Mouse (Mus musculus): Measurements from ENCODE around the gene Kcnk13.

The Kcnk13 gene

DNA sequence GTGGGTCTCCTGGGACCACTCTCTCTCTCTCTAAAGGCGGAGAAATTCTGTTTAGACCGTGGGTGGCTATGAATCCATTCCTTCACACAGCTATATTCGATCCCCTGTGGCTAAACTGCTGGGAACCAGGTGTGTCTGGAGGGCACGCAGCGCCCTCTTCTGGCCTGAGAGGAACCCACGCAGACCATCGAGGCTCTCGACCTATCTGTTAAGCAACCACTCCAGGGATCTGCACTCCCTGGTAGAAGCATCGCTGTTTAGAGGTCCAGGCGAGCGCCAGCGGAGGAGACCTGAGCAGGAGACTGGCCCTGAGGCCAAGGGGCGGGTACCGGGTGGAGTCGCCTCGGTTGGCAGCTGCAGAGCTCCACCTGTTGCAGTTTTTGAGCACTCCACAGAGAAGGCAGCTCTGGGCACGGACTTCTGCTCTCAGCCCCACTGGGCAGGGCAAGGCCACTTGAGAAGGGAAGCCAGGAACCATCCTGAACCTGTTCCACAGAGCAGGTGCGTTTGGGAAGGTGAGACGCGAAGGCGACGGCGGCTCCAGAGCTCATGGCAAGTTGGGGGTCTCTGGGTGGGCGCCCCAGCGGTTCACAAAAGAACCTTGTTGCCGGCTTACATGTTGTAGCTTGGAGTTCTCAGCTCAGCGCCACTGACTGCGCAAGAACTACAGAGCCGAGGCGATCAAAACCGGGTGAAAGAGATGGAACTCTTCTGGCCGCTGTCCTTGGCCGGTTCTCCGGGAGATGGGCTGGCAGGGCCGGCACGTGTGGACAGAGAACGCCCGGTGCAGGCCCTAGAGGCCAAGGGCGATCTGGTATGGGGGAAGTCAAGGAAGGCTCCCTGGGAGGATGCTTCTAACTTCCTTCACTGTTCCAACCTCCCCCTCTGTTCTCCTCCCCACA, at the start of gene Kcnk13:
Gene Kcnk13 (plus strand): TSS at position 199 of the 902 bp plus-strand sequence.
- DNase-seq (ENCODE audit: low read depth, low spot score) = peak; percentile 82

DNA sequence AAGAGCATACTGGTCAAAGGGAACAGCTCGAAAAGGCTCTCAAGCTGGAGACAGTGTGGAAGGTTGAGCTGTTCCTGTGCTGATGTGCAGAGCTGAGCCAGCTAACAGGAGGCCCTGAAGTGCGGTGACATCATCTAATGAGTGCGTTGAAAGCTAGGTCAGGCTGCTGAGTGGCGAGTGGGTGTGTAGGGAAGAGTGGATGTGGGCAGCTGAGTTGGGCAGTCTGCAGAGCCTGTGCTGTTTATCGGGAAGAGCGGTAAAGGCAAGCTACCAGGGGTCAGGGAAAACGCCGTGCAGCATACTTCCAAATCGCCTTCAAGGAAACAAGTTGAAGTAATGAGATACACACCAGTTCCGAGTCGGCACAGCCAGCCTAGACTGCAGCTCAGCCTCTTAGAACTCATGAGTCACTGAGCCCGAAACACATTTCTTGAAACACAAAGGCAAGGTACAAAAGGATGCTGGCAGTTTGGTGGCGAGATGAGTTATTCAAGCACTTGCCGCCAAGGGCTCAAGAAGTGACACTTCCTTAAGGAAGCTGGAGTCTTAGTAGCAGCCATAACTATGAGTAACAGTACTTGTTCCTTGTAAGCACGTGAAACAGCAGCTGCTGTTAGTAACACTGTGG, 46.4 kb upstream of the Kcnk13 start:
- DNase-seq (ENCODE audit: low read depth, low spot score) = no peak

DNA sequence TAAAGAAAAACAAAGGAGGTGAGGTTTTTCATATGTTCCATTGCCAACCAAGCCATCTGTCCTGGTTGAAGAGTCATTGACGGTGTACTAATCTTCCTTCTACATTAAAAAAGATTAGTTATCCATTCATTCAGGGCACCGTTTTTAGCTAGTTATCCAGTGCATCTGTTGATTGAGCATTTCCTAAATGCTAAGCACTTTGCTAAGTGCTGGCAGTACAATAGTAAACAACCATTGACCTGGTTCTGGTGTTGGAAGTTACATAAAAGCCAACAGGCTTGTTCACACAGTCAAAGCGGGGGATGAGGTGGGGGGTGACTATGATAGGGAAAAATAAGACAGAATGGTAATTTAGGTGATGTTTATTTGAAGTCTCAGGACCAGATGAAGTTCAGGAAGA, 44.7 kb upstream of the Kcnk13 start:
- DNase-seq (ENCODE audit: low read depth, low spot score) = no peak

DNA sequence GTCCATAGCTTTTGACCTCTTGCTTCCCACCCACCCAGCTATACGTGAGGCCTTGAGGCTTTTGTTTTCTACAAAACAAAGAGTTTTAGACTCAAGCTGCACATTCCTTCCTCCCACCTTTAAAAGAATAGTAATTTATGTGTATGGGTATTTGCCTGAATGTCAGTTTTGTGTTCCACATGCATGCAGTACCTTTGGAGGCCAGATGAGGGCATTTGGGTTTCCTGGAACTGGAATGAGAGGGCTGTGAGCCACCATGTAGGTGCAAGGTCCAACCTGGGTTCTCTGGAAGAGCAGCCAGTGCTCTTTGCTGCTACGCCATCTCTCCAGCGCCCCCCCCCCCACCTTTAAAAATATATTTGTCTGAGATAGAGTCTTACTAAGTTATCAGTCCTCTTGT, 43.3 kb upstream of the Kcnk13 start:
- DNase-seq (ENCODE audit: low read depth, low spot score) = peak; percentile 34

DNA sequence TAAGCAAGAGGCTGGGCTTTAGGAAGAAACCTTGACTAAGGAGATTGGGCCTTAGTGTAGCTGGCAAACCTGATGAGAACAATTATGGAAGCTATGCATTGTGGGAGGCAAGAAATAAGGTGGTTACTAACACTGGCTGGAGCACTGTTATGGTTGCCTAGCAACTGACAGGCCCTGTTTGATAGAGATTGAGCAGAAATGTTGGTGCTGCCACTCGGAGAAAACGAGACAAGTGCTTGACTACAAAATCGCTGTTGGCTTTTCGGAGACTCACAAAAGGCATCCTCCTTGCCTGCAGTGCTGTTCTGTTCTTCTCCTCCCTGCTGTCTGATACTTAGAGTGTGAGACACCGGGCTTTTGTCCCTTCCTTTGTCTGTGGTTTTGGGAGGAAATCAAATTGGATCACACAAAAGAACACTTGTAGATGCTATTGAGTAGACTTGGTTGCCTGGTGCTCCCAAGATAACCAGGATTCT, 41.1 kb upstream of the Kcnk13 start:
- no peak for DNase-seq (ENCODE audit: low read depth, low spot score)

DNA sequence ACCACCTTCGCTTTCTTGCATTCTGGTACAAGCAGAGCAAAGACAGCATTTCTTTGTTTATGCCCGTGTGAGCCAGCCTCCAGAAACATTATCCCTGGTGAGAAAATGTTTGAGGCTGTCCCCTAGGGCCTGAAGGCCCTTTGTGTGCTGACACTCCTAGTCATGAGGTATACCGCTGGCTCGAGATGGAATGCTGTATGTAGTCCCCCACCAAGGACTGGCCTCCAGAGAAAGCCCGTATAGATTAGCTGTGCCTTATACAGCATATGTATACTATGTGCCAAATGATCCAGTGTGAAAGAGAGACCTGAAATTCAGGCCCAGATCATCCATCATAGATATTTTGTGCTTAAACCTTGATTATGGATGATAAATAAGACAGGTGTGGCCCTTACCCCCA, 40.6 kb upstream of the Kcnk13 start:
- DNase-seq (ENCODE audit: low read depth, low spot score) = no peak

DNA sequence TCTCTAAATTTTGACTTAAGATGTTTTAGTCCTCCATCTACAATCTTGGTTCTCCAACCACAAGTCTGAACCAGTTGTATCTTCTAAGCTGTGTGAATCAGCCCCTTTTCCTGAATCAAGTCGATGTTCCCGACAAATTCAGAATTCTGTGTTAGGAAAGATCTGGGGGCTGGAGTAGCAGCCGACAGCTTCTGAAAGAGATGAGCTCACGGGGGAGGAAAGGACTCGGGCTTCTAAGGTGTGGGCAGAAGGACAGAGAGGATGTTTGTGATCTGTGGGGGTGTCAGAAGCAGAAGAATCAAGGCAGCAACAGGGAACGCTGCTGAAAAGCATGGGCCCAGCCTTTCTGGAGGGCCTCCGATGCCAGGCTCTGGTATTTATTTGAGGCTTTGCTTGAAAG, 36.0 kb upstream of the Kcnk13 start:
- no peak for DNase-seq (ENCODE audit: low read depth, low spot score)

DNA sequence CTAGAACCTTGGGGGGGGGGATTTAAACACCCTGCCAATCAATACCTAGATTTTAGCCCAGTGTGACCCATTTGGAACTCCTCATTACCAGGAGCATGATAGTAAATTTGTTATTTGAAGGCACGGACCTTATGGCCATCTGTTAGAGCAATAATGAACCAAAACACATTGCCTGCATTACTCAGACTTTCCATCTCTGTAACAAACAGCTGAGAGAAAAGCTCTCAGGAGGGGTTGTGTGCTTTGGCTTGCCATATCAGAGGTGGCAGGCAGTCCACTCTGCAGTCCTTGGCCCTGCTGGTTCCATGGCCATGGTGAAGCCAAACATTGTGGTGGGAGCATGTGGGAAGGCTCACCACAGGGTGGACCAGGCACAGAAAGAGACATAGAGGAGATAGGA, 35.1 kb upstream of the Kcnk13 start:
- DNase-seq (ENCODE audit: low read depth, low spot score) = no peak

DNA sequence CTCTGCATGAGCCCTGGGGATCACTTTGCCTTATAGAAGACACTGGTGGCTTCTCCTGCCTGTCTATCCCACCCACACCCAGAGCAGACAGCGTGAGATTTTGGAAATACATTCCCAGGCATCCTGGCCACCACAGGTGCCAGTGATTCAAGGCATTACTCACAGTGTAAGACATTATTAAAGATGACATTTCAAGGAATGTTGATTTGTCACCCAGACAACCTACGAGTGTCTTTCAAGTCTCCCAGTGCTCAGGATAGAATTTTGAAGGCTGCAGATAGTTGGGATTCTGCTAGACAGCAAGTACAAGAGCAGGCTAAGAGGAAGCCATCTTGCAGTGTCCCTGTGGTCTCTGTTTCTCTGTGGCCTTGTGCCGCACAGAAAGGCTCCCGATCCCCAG, 32.1 kb upstream of the Kcnk13 start:
- DNase-seq (ENCODE audit: low read depth, low spot score) = no peak

DNA sequence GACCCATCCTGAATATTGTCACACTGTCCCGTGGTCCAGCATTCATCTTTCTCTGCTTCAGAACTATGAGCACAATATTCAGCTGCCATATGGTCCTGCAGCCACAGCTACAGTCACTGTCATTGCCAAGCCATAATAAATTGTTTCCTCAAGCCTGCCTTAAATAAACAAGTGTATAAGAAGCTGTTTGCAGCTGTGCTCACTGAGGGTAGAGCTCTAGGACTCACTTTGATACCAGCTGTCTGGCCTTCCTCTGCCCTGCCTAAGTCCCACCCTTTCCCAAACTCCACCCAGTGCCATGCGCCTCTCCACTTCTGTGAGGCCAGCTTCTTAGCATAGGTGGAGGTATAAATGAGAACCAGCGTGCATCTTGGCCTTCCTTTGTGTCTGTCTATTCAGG, 30.7 kb upstream of the Kcnk13 start:
- DNase-seq (ENCODE audit: low read depth, low spot score) = no peak

DNA sequence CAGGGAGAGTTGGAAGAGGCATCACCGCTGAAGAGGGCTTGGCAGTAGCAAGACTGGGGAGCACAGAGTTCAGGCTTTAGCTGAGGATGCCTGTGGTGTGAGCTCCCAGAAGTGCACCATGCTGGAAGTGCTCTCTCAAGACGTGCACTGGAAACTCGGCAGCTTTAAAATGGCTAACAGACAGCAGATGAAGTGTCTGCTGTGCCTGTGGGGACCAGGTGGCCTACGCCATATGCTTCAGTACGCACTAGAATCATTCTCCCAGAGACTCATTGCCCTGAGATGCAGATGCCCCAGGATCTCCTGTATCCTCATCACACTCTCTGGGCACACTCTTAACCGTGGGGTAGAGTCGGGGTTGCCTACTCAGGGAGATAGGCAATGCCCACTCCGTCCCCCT, 28.9 kb upstream of the Kcnk13 start:
- DNase-seq (ENCODE audit: low read depth, low spot score) = no peak

DNA sequence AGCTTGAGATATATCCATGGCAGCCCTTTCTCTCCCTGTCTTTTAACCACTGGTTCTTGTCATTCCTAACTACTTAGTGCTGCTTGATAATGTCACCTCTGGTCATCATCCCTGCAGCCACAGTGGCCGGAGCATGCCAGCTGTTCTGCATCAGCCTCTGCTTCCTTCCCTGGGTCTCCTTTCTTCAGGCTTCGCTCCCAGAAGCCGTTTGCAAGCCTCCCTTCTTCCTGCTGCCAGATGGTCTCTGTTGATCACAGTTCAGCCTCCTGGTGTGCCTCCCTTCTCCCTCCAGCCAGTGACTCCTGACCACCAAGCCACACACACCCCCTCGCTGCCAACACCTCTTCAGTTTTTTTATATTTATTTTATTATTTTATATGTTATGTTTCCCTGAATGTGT, 25.8 kb upstream of the Kcnk13 start:
- no peak for DNase-seq (ENCODE audit: low read depth, low spot score)

DNA sequence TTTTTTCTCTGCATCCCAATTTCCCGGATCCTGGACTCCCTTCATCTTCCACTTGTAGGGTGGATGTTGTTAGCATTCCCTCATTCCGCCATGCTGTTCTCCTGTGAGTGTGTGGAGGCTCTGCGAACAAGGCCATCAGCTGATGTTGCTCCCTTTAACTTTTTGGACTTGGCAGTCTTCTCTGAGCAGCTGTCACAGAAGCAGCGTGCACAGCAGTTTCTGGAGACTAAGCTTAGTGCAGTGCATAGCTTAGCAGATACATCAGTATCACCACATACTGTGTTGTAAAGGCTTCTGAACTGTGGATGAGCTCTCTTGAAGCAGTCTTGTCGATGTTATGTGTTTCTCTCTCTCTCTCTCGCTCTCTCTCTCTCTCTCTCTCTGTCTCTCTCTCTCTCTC, 25.1 kb upstream of the Kcnk13 start:
- DNase-seq (ENCODE audit: low read depth, low spot score) = no peak

DNA sequence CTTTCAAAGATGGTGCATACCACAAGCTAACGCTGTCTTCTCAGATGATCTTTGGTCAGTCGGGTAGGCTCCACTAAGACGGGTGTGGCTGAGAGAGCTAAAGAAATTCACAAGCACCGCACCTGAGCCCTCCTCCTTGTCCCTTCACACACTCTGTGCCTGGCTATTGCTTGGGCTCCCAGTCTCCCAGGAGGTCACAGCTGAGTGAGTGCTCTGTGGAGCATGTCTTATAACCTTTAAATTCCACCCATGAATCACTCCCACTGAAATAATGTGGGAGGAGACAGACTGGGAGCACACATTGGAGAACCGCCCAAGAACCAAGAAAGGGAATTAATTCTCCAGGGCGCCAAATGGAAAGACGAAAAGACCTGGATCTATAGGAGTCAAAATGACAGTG, 23.6 kb upstream of the Kcnk13 start:
- no peak for DNase-seq (ENCODE audit: low read depth, low spot score)

DNA sequence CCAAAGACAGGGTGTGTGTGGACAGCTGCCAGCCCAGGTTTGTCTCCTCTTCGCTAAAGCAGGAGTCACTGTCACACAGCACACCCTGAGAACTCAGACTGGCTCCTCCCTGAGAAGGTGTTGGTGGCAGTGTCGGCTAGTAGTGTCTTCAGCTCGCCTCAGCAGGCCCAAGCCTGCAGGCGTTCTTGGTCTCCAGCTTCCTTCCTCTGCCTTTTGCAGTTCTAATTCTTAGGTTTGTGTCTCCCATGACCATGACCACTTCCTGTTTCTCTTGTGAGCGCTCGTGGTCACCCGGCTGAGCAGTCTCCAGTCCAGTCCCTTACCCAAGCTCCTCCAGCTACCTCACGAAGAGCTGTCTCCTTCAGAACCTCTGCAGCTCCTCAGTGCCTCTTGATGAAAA, 21.9 kb upstream of the Kcnk13 start:
- peak; percentile 16 for DNase-seq (ENCODE audit: low read depth, low spot score)

DNA sequence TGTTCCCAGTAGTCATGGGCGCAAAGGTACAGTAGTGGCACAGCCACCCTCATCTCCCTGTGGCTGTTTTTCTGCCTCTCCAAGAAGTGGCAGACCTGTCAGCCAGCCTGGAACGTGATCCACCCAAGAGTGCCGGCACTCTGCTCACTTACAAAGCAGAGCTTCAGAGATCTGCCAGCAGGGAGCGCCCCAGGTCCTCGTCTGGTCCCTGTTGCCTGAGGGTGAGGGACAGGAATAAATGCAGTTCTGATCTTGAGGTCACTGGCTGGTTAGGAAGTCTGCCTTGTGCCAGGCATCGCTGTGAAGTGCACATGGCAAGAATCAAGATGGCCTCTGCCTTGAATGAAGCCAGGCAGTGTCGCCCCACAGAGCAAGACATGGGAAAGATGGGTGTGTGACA, 11.4 kb upstream of the Kcnk13 start:
- DNase-seq (ENCODE audit: low read depth, low spot score) = peak; percentile 42

DNA sequence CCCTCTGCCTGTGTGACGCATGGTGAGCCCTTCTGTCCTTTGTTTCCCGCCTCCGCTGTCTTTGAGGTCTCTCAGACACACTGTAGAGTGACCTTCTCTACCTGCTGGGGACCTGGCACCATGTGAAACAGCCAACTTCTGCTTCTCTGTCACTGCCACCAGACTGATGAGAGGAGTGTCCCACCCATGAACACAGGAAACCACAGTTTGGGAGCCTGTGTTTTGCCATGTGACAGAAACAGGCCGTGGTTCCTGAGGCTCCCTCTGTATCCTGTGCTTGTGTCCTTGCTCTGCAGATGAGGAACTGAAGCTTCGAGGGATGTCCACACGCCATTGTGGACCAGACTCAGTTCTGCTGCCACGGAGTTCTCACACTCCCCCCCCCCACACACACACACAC, 7.9 kb upstream of the Kcnk13 start:
- DNase-seq (ENCODE audit: low read depth, low spot score) = no peak

DNA sequence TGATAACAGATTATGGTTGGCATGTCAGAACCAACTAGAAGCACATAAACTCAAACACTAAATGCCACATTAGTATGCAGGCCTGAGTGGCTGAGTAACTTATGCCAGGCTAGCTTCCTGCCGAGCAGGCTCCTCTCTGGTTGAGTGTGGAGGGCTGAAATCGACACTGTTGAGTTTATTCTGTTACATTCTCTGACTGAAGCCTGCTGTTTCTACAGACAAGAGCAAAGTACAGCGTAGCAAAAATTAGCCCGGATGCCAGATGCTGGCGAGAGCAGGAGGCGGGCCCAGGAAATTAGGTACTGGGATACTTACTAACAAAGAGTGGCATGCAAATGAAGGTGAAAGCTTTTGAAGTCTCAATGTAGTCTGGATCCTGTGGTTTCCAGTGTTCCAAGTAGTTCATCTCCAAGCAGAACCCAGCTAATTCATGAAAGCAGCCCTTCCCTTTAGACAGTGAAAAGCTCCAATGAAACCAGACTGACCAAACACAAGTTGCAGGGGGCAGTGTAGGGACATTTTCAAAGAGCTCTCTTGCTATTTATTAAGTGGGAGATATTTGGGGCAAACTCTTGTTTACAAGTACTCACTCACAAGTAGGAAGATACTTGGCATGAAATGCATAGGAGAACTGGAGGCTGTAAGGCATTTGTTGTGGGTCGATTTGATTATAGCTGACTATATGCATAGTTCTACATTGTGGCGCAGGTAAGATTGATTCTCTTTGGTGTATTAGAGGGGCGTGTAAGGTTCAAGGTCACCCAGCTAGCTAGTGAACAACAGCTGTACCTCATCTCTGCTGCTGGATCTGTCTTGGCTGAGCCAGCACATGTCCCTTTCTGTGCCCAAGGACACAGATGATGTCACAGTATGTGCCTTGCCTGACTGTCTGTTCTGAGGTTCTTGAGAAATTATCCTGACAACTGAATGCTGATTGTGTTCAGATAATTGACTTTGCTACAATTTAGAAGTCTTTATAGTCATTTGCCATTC, 5.9 kb upstream of the Kcnk13 start:
- no peak for DNase-seq (ENCODE audit: low read depth, low spot score)

DNA sequence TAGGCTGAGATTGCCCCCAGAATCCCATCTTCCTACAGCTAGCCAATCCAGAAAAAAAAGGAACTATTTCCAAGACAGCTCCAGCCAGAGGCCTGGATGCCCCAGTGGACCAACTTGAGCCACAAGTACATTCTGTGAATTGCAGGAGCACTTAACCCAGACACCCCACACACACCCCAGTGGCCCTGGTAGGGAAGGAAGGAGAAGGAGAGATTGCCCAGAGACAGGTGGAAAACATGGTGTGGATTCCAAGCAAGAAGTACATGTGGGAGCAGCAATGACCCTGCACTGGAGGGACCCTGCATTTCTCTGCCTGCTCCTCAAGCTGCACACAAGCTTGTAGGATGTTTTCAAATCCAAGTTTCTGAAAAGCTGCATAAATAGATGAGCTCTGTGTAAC, 5.0 kb upstream of the Kcnk13 start:
- no peak for DNase-seq (ENCODE audit: low read depth, low spot score)

DNA sequence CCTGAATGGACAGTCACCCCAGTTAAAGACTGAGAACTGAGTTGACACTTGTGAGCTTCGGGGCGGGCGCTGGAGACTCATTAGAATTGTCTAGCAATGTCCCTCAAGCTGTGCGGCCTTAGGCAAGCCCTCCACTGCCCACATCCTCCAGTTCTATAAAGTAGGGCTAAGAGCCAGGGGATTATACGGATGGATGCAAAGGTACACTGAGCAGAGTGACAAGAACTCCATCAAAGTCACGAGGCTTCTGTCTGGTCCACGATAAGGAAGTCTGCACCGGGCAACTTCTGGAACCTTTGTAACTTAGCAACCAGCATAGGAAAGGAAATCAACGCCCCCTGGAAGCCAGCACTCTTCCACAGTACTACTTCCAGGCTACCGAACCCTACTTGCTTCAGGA, 4.4 kb upstream of the Kcnk13 start:
- no peak for DNase-seq (ENCODE audit: low read depth, low spot score)

DNA sequence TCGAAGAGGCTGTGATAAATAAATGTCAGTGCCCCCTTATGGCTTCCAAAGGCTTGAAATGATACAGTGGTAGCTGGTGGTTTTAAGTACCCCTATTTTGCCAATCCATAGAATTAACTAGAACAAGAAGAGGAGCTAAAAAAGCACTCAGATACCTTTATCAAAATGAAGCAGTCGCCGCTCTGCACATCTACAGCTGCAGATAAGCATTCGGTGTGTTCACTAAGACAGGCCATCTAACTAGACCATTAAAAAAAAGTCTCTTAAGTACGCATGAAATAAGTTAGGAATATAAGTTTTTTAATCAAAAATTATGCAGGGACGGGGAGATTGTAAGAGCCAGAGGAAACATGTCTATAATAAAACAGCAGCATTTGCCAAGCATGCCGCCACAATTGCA, 3.6 kb upstream of the Kcnk13 start:
- no peak for DNase-seq (ENCODE audit: low read depth, low spot score)
